Mouse (Mus musculus) left cerebral cortex, postnatal 4 days (tissue): ENCODE data around the gene Clpb. TPM values are rescaled to one million over a fixed set of nuclear protein-coding genes. Genes with fewer than 3 reads are reported as not detected.
A peak's percentile ranks its signal among the peaks of the same experiment; 100 is the strongest.
"Not testable (repeated sequence)": the region's sequence is repeated elsewhere in the genome, so short reads cannot be mapped to it uniquely, and the experiment has no call there.

Experiments used
- DNase-seq: peaks from one replicate; pipeline ENCODE4 v3.0.0-alpha.2; 2022
- intact Hi-C: fragments of 180-260 bp; cut with DNase I; formaldehyde crosslinking; loops from one replicate; pipeline ENCODE4 v1.15.1; 2025
- total RNA-seq, 2 experiments: library from RNA; stranded (reverse); gene quantifications; 2 replicates each; pipeline ENCODE4 v1.2.3; 2021

The Clpb gene
- total RNA-seq = 10 to 100 TPM; 43.4 to 45.2 TPM

DNA sequence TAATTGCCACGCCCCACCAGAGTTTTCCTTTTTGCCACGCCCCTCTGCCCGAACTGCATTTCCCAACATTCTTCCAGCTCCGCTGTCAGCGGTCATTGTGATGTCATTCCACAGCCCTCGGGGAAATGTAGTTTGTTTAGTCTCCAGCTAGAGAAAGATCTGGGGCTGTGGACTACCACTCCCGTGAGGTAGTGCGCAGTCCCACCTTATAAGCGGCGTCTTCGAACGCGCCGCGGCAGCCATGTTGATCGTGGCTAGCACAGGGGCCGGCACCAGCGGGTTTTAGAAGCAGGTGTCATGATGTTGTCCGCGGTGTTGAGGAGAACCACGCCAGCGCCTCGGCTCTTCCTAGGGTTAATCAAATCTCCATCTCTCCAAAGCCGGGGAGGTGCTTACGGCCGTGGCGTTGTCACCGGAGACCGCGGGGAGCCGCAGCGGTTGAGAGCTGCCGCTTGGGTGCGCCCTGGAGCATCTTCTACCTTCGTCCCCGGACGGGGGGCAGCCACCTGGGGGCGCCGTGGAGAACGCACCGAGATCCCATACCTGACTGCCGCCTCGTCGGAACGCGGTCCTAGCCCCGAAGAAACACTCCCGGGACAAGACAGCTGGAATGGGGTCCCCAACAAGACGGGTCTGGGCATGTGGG is at the start of gene Clpb:
Gene Clpb (plus strand): TSS at position 120 of the 646 bp plus-strand sequence.
- intact Hi-C loops = loop anchor here (10.0 kb wide), 1 partner anchor 231 kb away; no protein-coding TSS in a partner anchor
- peak; percentile 92 for DNase-seq

DNA sequence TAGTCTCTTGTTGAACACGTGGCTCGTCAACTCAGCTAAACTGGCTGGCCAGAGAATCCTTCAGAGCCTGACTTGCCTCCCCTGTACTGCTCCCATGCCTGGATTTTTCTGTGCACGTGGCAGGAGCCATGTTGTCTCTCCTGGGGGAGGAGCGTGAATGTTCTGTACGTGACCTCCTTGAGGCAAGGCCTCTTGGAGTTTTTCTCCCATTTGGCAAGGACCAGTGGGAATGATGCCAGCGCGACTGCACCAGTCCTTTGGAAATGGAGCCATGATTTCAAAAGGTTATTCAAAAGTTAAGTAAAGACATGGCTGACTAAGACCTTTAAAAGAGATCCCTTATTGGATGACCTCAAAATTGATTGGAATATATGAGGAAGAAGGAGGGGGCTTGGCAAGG is 48.0 kb upstream of the Clpb start:
- no peak for DNase-seq
- intact Hi-C loops = no loop called here

DNA sequence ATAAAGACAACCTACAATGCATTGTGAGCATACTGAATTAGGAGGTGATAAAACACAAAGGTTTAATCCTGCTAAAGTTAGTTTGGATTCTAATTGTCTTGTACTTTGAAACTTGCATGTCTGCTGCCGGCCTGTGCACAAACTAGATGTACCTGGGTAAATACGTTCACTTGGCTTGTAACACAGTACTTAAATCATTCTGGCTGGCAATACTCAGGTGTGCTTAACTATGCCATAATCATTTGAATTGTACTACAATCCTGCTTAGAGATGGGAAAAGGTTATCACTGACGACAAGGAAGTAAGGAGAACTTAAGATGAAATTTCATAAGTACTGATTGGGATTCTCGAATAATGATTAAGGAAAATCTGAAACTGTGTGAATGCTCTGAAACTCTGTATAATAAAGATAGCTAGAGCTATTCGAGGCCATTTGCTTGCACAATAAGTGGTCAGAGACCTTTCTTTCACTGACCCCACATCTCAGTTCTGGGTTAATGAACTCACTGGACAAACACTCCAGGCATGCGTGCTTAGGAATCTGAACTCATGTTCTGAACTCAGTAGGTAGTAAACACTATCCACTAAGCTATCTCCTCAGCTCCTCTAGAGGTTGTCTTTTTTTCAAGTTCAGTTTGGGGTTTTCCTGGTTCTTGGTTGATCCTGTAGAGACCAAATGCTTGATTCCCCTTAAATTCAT is 47.1 kb upstream of the Clpb start:
- no peak for DNase-seq
- intact Hi-C loops = no loop called here

DNA sequence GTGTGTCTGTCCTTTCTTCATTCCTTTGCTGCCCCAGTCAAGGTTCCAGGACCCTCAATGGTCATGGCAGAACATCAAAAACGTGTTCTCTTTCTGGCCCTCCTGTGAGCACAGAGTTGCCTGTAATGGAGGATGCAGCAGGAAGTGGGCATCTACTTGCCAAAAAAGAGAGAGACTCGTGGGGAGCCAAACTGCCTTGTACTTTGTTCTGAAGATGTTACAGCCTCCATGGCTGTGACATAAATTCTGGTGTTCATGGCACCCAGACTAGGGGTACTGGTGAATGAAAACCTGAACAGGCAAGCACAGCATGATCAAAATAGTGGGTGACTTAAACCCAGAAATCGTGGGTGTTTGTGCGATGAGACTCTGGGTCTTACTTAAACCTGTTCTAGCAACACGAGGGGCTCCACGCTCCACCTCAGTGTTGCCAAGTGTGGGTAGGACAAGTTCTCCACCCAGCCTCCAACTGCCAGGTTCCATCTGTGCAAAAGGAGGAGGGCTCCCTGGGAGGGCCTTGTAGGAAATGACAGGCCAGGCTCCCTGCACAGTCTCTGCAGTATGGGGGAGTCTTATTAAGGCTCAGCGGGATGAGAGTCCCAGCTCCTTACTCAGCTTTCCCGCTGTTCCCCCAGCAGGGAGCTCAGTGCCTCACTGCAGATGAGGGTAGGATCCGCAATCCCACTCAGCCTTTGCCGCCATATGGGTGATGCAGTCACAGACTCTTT is 45.8 kb upstream of the Clpb start:
- no peak for DNase-seq

DNA sequence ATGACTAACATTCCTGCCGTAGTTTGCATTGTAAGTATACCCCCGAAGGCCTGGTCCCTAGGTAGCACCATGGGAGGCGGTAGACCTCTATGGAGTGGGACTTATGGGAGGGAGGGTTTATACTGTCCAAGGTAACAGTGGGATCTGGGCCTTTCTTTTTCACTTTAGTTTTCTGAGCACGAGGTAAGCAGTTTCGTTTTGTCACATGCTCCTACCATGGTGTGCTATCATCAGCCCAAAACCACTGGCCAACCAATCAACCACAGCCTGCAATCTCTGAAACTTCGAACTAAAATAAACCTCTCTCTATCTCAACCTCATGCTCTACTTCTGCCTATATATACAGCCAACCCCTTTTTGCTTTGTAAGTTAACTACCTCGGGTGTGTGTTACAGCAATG is 45.2 kb upstream of the Clpb start:
- DNase-seq = no peak
- intact Hi-C loops = loop anchor here (2.0 kb wide), 1 partner anchor 77 kb away; no protein-coding TSS in a partner anchor

More for the DNA sequence above, 45.8 kb upstream of the Clpb start:
- intact Hi-C loops = loop anchor here (2.0 kb wide), 1 partner anchor 77 kb away; no protein-coding TSS in a partner anchor

DNA sequence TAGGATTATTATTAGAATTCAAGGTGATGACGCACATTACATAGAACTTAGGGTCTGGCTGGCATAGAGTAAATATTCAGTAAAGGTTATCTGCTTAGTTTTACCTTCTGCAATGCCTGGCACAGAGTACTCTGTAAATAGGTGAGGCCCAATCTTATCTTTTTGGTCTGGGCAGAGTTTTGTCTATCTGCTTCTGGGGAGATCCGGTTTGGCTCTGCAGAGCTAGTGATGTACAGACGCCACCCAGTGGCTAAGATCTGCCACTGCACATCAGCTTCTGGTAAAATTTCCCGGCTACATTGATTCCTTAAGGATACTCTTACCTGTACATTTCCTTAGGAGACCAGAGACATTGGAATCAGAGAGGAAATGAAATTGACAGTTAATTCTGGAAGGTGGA is 43.1 kb upstream of the Clpb start:
- intact Hi-C loops = loop anchor here (10.0 kb wide), 2 partner anchors 176 to 206 kb away; partner anchors contain the start of gene Gm45837

DNA sequence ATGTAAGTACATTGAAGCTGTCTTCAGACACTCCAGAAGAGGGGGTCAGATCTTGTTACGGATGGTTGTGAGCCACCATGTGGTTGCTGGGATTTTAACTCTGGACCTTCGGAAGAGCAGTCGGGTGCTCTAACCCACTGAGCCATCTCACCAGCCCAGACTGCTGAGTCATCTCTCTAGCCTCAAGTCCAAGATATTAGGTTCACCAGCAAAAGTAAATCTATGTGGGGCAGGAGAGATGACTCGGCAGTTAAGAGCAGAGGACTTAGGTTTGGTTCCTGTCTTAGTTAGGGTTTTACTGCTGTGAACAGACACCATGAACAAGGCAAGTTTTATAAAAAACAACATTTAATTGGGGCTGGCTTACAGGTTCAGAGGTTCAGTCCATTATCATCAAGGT is 41.6 kb upstream of the Clpb start:
- intact Hi-C loops = loop anchor here (10.0 kb wide), 2 partner anchors 177 to 207 kb away; partner anchors contain the start of gene Gm45837
- DNase-seq = not testable (repeated sequence)

More for the DNA sequence above, 43.1 kb upstream of the Clpb start:
- peak; percentile 40 for DNase-seq

DNA sequence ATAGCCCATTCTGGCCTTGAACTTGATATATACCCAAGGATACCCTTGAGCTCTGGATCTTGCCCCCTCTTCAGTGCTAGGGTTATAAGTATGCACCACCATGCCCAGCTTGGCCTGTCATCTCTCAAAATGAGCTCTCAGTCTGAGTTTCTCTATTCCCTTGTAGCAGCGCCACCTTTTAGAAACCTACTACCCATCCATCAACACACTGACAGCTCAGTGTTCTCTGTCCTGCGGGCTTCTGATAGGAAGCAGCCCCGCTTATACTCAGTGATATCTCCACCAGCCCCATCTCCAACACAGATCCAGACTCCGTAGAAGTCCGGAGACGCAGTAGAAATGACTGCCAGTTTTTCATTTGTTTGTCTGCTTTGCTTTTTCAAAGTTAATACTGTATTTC is 39.1 kb upstream of the Clpb start:
- DNase-seq = no peak
- intact Hi-C loops = loop anchor here (10.0 kb wide), 2 partner anchors 179 to 209 kb away; partner anchors contain the start of gene Gm45837

DNA sequence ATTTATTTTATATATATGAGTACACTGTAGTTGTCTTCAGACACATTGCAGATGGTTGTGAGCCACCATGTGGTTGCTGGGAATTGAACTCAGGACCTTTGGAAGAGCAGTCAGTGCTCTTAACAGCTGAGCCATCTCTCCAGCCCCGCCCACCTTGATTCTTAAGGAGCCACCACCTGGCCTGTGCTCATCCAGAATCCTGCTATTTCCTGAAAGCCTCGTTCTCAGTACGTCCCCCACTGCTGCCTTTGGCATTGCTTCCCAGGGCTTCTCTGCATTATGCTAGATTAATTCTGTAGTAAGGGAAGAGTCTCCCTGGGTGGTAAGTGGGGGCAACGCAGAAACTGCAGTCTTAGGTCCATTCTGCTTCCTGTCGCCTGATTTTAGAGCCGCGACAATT is 36.3 kb upstream of the Clpb start:
- intact Hi-C loops = loop anchor here (10.0 kb wide), 2 partner anchors 182 to 212 kb away; partner anchors contain the start of gene Gm45837
- peak; percentile 17 for DNase-seq

DNA sequence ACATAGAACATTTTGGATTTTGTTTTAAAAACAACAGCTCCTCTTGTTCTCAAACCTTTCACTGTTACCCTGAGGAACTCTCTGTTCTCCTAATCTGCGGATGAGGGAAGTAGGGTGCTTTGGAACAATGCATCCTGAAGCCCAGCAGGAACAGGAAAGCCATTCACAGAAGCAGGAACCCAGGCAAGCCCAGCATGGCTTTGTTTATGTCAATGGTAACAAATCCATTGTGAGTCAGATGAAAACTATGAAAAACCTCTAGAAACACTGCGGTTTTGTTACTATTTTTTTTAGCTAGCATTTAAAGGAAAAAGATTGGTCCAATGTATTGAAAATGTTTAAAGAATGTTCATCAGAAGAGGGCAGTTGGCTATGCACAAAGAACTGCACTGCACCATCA is 35.0 kb upstream of the Clpb start:
- no peak for DNase-seq
- intact Hi-C loops = loop anchor here (10.0 kb wide), 2 partner anchors 184 to 214 kb away; partner anchors contain the start of gene Gm45837

DNA sequence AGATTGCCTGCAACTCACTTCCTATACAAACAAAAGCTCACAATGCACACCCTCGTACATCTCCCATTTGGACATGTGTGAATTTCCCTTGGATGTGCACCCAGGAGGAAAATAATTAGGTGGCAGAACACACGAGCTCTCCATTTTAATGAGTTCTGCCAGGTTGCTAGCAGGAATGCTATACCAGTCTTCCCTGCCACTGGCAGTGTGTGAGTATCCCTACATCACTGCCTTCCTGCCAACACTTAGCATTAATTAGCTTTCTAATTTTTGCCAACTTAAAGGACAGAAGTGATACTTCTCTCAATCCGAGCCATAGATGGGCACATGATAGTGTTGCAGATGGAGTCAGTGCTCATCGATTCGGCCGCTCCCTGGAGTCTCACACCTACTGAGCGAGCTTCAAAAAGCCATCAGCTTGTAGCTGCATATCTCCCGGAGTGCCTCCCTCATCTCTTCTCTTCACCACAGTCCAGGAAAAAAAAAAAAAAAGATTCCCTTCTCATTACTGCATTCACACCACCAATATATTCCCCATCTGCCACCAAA is 29.7 kb upstream of the Clpb start:
- intact Hi-C loops = no loop called here
- DNase-seq = no peak

DNA sequence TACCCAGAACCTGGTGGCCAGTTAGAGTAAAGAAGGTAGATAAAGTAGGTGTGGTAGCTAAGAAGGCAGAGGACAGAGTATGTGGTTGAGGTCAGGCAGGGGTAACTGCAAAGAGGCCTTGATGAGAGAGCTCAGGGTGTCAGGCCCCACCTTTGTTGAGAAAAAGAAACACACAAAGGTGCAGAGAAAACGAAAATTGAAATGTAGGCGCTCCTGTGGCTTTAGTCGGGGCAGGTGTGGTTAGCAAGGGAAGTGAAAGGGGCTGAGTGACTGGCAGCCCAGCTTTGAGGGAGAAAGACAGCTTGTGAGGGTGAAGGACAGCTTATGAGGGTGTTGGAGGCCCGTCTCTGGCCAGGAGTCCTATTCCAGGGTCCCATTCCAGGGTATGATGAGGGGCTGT is 28.9 kb upstream of the Clpb start:
- intact Hi-C loops = no loop called here
- no peak for DNase-seq

DNA sequence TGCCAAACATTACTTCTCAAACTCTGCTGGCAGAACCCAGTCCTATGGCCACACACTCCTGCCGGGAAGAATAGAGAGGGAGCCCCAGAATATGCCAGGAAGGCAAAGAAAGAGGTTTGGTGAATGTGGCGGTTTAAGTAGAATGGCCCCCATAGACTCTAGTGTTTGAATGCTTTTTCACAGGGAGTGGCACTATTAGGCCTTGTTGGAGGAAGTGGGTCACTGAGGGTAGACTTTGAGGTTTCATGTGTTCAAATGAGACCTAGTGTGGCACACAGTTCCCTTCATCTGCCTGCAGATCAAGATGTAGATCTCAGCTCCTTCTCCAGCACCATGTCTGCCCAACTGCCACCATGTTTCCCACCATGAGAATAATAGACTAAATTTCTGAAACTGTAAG is 27.4 kb upstream of the Clpb start:
- intact Hi-C loops = no loop called here
- DNase-seq = no peak

DNA sequence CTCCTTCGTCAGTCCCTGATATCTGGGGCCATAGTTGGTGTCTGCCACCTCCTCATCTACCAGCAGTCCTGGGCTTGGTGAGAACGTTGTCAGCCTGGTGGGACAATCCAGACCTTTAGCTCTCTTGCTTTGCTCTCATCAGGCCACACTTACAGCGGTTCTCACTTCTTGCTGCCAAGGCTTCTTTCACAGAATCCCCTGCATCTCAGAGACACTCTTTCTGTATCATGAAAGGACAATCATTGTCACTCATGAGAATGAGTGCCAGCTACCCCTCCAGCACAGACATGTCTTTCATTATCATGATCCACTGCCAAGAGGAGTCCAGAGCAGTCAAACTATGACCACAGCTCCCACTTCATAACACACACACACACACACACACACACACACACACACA is 19.6 kb upstream of the Clpb start:
- intact Hi-C loops = no loop called here
- DNase-seq = no peak

DNA sequence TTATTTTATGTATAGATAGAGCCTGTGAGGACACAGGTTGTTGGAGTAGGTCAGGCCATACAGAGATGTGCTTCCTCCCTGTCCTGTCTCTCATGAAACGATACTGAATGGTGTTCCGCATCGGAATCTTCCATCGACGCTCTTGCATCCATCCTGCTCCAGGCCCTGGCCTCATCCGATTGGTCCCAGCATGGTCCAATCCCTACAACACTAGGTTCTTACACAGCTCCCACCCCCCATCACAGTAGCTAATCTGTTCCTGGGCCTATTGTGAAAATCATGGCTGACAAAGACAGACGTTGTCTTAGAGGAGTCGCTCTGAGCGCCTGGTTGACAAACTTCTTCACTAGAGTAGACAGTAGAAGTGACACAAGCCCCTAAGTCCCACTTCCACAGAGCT is 13.7 kb upstream of the Clpb start:
- no peak for DNase-seq
- intact Hi-C loops = loop anchor here (10.0 kb wide), 2 partner anchors 345 to 425 kb away; no protein-coding TSS in a partner anchor

DNA sequence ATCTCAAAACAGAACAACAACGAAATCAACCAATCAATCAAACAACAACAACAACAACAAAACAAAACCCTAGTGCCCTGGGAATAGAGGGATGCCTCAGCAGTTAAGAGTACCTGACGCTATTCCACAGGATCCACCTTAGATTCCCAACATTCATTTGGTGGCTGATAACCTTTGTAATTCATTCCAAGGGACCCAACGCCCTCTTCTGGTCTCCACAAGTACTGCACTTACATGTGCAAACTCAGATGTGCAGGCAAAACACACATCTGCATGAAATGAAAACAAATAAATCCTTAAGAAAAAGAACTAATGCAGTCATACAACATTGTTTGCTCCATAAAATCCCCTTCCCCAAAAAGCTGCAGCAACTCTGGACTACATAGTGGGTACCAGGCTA is 12.9 kb upstream of the Clpb start:
- DNase-seq = no peak
- intact Hi-C loops = loop anchor here (10.0 kb wide), 2 partner anchors 344 to 424 kb away; no protein-coding TSS in a partner anchor

DNA sequence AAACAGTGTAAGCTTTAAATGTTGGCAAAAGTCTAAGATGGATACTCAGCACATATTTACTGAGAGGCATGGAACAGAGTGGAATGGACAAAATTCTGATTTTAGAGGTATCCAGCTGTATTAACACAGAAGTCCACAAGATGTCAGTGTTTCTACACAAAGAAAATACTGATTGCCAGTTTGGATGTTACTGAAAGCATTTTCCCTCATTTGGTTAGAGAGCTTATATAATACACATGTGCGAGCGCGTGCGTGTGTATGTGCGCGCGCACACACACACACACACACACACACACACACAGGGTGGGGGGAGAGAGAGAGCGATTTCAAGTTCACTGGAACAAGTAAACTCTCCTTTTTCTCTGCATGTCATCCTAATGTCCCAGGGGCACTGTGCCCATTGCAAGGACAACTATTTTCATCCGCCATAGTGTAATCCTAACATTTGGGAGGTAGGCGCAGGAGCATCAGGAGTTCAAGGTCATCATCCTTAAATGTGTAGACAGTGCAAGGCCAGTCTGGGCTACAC is 9.7 kb upstream of the Clpb start:
- peak; percentile 7 for DNase-seq
- intact Hi-C loops = loop anchor here (10.0 kb wide), 2 partner anchors 341 to 421 kb away; no protein-coding TSS in a partner anchor

DNA sequence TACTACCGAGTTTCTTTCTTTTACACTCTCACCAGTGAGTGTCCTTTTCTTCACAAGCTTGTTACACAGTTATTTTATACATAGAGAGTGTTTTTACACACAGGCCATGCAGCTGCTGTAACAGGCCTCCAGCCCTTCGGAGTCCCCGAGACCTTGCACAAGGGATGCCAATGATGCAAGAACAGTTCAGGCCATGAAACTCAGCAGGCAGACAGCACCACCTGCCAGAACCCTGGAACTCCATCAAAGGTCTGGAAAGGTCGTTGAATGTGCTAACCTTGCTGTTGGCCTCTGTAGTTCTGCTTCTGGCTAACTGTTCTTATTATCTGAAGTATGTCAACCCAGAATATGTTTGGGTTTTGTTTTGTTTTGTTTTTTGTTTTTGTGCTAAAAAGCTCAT is 8.5 kb upstream of the Clpb start:
- intact Hi-C loops = loop anchor here (10.0 kb wide), 2 partner anchors 340 to 420 kb away; no protein-coding TSS in a partner anchor
- DNase-seq = no peak

DNA sequence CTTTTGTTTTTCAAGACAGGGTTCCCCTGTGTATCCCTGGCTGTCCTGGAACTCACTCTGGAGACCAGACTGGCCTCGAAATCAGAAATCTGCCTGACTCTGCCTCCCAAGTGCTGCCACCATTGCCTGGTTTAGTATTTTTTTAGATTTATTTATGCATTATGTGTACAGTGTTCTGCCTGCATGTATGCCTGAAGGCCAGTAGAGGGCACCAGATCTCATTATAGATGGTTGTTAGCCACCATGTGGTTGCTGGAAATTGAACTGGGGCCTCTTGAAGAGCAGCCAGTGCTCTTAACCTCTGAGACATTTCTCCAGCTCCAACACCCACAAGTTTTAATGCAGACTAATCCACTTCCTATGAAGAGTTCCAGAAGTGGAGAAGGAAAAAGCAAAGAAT is 1.4 kb upstream of the Clpb start:
- intact Hi-C loops = loop anchor here (10.0 kb wide), 1 partner anchor 233 kb away; no protein-coding TSS in a partner anchor
- DNase-seq = no peak

DNA sequence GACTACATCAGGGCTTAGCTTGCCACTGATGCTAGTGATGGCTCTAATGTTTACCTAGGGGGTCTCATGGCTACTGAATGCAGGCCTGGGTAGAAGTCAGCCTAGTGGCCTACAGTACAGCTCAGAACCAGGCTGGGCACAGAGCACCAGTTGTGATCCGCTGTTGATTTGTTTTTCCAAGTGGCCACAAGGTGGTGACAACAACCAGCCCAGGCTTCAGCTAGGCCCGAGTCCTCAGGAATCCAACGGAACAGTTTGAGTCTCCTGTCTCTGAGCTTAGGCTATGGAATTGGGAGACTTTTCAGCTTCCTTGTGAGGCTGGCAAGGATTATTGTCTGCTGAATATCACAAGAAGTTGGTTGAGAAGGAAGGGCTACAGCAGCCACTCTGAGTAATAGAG is 3.1 kb downstream of the Clpb start:
- intact Hi-C loops = loop anchor here (10.0 kb wide), 1 partner anchor 228 kb away; no protein-coding TSS in a partner anchor
- DNase-seq = peak; percentile 41
